Mouse (Mus musculus): ENCODE data around the gene Fscn1.

Fscn1 gene

GRCm38 (mm10) chr5:142959576-142960556 is at the start of gene Fscn1:
Gene Fscn1, plus strand, starts transcription at chr5:142960343.
- DNase-seq: peak; percentile 80

GRCm38 (mm10) chr5:142911629-142912028 is 48.5 kb upstream of the Fscn1 start:
- DNase-seq: no peak

- DNase-seq: no peak
Observed at GRCm38 (mm10) chr5:142912320-142912719, 47.8 kb upstream of the Fscn1 start.

GRCm38 (mm10) chr5:142912739-142913138 is 47.4 kb upstream of the Fscn1 start:
- no peak for DNase-seq

- no peak for DNase-seq
Observed at GRCm38 (mm10) chr5:142915231-142915630, 44.9 kb upstream of the Fscn1 start.

GRCm38 (mm10) chr5:142916593-142916992 is 43.5 kb upstream of the Fscn1 start:
- no peak for DNase-seq

- no peak for DNase-seq
Observed at GRCm38 (mm10) chr5:142917402-142917801, 42.7 kb upstream of the Fscn1 start.

GRCm38 (mm10) chr5:142920311-142921073 is 39.7 kb upstream of the Fscn1 start:
- DNase-seq: peak; percentile 80 to 90

GRCm38 (mm10) chr5:142921074-142921459 is 39.1 kb upstream of the Fscn1 start:
- DNase-seq: no peak

- no peak for DNase-seq
Observed at GRCm38 (mm10) chr5:142922251-142922650, 37.9 kb upstream of the Fscn1 start.

GRCm38 (mm10) chr5:142923781-142924180 is 36.4 kb upstream of the Fscn1 start:
- no peak for DNase-seq

- no peak for DNase-seq
Observed at GRCm38 (mm10) chr5:142924336-142924959, 35.7 kb upstream of the Fscn1 start.

- peak; percentile 40 to 56 for DNase-seq
Observed at GRCm38 (mm10) chr5:142926204-142926939, 33.8 kb upstream of the Fscn1 start.

GRCm38 (mm10) chr5:142926940-142927228 is 33.3 kb upstream of the Fscn1 start:
- no peak for DNase-seq

- DNase-seq: peak in 1 of 2 experiments; percentile 16
Observed at GRCm38 (mm10) chr5:142927341-142927930, 32.7 kb upstream of the Fscn1 start.

- DNase-seq: peak; percentile 83 to 86
Observed at GRCm38 (mm10) chr5:142928749-142929399, 31.3 kb upstream of the Fscn1 start.

GRCm38 (mm10) chr5:142929400-142929752 is 30.8 kb upstream of the Fscn1 start:
- DNase-seq: no peak

GRCm38 (mm10) chr5:142931241-142931745 is 28.9 kb upstream of the Fscn1 start:
- DNase-seq: peak in 1 of 2 experiments; percentile 16

GRCm38 (mm10) chr5:142932084-142932685 is 28.0 kb upstream of the Fscn1 start:
- peak; percentile 64 to 68 for DNase-seq

GRCm38 (mm10) chr5:142932731-142933130 is 27.4 kb upstream of the Fscn1 start:
- DNase-seq: no peak

All from thymus, postnatal 36 days (tissue).